Mouse (Mus musculus) adrenal gland, adult 8-10 months (tissue): Measurements from ENCODE around the gene Srsf3. TPM values are rescaled to one million over a fixed set of nuclear protein-coding genes. Genes with fewer than 3 reads are reported as not detected.
"Not testable (repeated sequence)": the region's sequence is repeated elsewhere in the genome, so short reads cannot be mapped to it uniquely, and the experiment has no call there.

Experiments
- DNase-seq: peaks from one replicate; pipeline ENCODE4 v3.0.0; 2022
- total RNA-seq, 4 experiments: library from RNA; stranded (reverse); gene quantifications; 2 replicates each; pipeline ENCODE4 v1.2.4; 2022

Gene Srsf3
- total RNA-seq, 4 experiments from 2014 or later = 89.9 to 176 (median 144) TPM

GRCm38 (mm10) chr17:29065971-29066370 is 33.5 kb downstream of the Srsf3 start:
- DNase-seq = no peak

GRCm38 (mm10) chr17:29067416-29067815 is 35.0 kb downstream of the Srsf3 start:
- not testable (repeated sequence) for DNase-seq

- no peak for DNase-seq
These were observed 35.4 kb downstream of the Srsf3 start for GRCm38 (mm10) chr17:29067847-29068246.

- DNase-seq = no peak
These were observed 36.6 kb downstream of the Srsf3 start for GRCm38 (mm10) chr17:29069063-29069462.

- DNase-seq = no peak
These were observed 39.4 kb downstream of the Srsf3 start for GRCm38 (mm10) chr17:29071820-29072219.

- no peak for DNase-seq
These were observed 40.4 kb downstream of the Srsf3 start for GRCm38 (mm10) chr17:29072701-29073307.

GRCm38 (mm10) chr17:29073313-29073712 is 40.9 kb downstream of the Srsf3 start:
- no peak for DNase-seq

GRCm38 (mm10) chr17:29074085-29074484 is 41.7 kb downstream of the Srsf3 start:
- DNase-seq = no peak

GRCm38 (mm10) chr17:29076235-29076634 is 43.8 kb downstream of the Srsf3 start:
- DNase-seq = no peak

GRCm38 (mm10) chr17:29077786-29078509 is 45.5 kb downstream of the Srsf3 start:
- no peak for DNase-seq

GRCm38 (mm10) chr17:29078519-29079383 is 46.3 kb downstream of the Srsf3 start:
- DNase-seq = peak; percentile 76

- no peak for DNase-seq
These were observed 48.6 kb downstream of the Srsf3 start for GRCm38 (mm10) chr17:29080758-29081617.

GRCm38 (mm10) chr17:29081618-29082381 is 49.4 kb downstream of the Srsf3 start:
- no peak for DNase-seq

GRCm38 (mm10) chr17:29083586-29083985 is 51.2 kb downstream of the Srsf3 start:
- no peak for DNase-seq

GRCm38 (mm10) chr17:29084656-29085055 is 52.2 kb downstream of the Srsf3 start:
- no peak for DNase-seq

GRCm38 (mm10) chr17:29085266-29085665 is 52.8 kb downstream of the Srsf3 start:
- DNase-seq = no peak

GRCm38 (mm10) chr17:29086916-29087315 is 54.5 kb downstream of the Srsf3 start:
- no peak for DNase-seq

GRCm38 (mm10) chr17:29090776-29091175 is 58.3 kb downstream of the Srsf3 start, which contains the start of gene Cdkn1a:
Gene Cdkn1a, plus strand, starts transcription at chr17:29090976.
- no peak for DNase-seq

- DNase-seq = no peak
These were observed 59.0 kb downstream of the Srsf3 start for GRCm38 (mm10) chr17:29091348-29091944.

- no peak for DNase-seq
These were observed 60.1 kb downstream of the Srsf3 start for GRCm38 (mm10) chr17:29092497-29092896.
